Mouse (Mus musculus) heart, embryonic 11.5 days (tissue): ENCODE results near the gene Map3k7cl. TPM values are rescaled to one million over a fixed set of nuclear protein-coding genes. Genes with fewer than 3 reads are reported as not detected.

ENCODE experiments used
- ATAC-seq: fragments of 200-750 bp; cut with Nextera tagmentation; replicated peaks from 2 replicates; pipeline ENCODE4 v1.8.0; 2017; ENCODE audit warnings: moderate library complexity; ENCODE audit not compliant: insufficient number of reproducible peaks, low FRiP score, low TSS enrichment
- H3K27ac ChIP-seq: fragments of 300-500 bp; sonication (generic); 2 replicates; pipeline ENCODE4 v1.5.1; 2014; ENCODE audit warnings: mild to moderate bottlenecking, low read depth, low read length
- H3K27me3 ChIP-seq: fragments of 300-500 bp; sonication (generic); 2 replicates; pipeline ENCODE4 v1.6.1; 2014; ENCODE audit warnings: mild to moderate bottlenecking, low read length, mixed read lengths; ENCODE audit not compliant: control insufficient read depth, insufficient read depth
- H3K36me3 ChIP-seq: fragments of 300-500 bp; sonication (generic); 2 replicates; pipeline ENCODE4 v1.6.1; 2014; ENCODE audit warnings: mild to moderate bottlenecking, low read length, moderate library complexity, mixed read lengths; ENCODE audit not compliant: control insufficient read depth, insufficient read depth
- H3K4me1 ChIP-seq: fragments of 300-500 bp; sonication (generic); 2 replicates; pipeline ENCODE4 v1.6.1; 2014; ENCODE audit warnings: low read length; ENCODE audit not compliant: control insufficient read depth, insufficient read depth
- H3K4me2 ChIP-seq: fragments of 300-500 bp; sonication (generic); 2 replicates; pipeline ENCODE4 v1.6.1; 2014; ENCODE audit warnings: mild to moderate bottlenecking, moderate library complexity
- H3K4me3 ChIP-seq: fragments of 300-500 bp; sonication (generic); 2 replicates; pipeline ENCODE4 v1.5.1; 2014; ENCODE audit warnings: low read depth, low read length
- H3K9ac ChIP-seq: fragments of 300-500 bp; sonication (generic); 2 replicates; pipeline ENCODE4 v1.6.1; 2014; ENCODE audit warnings: mild to moderate bottlenecking, low read depth, low read length, moderate library complexity
- H3K9me3 ChIP-seq: fragments of 300-500 bp; sonication (generic); replicated peaks from 2 replicates; pipeline ENCODE4 v1.6.1; 2016; ENCODE audit warnings: low read length; ENCODE audit not compliant: control insufficient read depth
- WGBS: fragments of 180-500 bp; shearing (Covaris S2); extraction: QIAGEN DNeasy Blood & Tissue Kit; methylation state at CpG from one replicate; pipeline ENCODE4 v1.1.7; 2014; ENCODE audit not compliant: insufficient replicate concordance; 5-methylcytosine and 5-hydroxymethylcytosine counted together
- polyA plus RNA-seq: library from polyadenylated mRNA; unstranded; fragments of >200 nt; fragmentation: Nextera tagmentation; extraction: Ambion mirVana; gene quantifications from 2 replicates; pipeline ENCODE4 v1.2.1, GENCODE M21; 2014

Gene Map3k7cl
- polyA plus RNA-seq, 1 experiment from 2014 or later, result not detected

- no peak overlapping the region for H3K4me3 ChIP-seq
- H3K27ac ChIP-seq, result no peak overlapping the region
- no peak for ATAC-seq
- no peak overlapping the region for H3K9ac ChIP-seq
- H3K4me1 ChIP-seq, result no peaks in the 10 kb centered on the region
- WGBS, result 72% methylated on average over 10 of the region's 10 CpGs
- H3K27me3 ChIP-seq, result no peaks in the 10 kb centered on the region
- H3K36me3 ChIP-seq, result no peaks in the 10 kb centered on the region
- H3K4me2 ChIP-seq, result no peak overlapping the region
- no peaks in the 10 kb centered on the region for H3K9me3 ChIP-seq
Observed at GRCm38 (mm10) chr16:87575600-87575999, 22.5 kb downstream of the Map3k7cl start.

GRCm38 (mm10) chr16:87578881-87579280, 25.8 kb downstream of the Map3k7cl start:
- no peaks in the 10 kb centered on the region for H3K36me3 ChIP-seq
- no peak for ATAC-seq
- H3K4me1 ChIP-seq, result no peaks in the 10 kb centered on the region
- H3K27ac ChIP-seq, result no peak overlapping the region
- no peaks in the 10 kb centered on the region for H3K27me3 ChIP-seq
- 77% methylated on average over 7 of the region's 7 CpGs for WGBS
- H3K4me2 ChIP-seq, result no peak overlapping the region
- no peak overlapping the region for H3K9ac ChIP-seq
- no peak overlapping the region for H3K4me3 ChIP-seq
- no peaks in the 10 kb centered on the region for H3K9me3 ChIP-seq

DNA sequence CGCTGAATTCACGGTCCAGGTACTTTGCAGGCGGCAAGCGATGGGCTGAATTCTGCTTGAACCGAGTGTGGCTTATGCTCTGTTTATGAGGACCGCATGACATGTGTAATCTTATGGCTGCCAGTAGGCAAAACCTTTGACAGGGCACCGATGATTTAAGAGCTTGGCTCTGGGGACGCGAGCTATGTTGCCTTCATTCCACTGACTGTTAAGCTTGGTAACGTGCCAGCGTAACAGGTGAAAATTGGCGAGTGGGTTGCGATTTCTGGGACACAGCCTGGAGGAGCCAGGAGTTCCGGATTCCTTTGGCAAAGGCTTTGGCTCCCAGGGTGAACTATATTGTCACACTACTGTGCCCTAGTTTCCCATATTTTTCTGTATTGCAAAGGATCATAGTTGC, 26.3 kb downstream of the Map3k7cl start:
- Histone ChIP-seq H3K36me3 (no peaks in the 10 kb centered on the region), H3K4me3 (no peak overlapping the region), H3K27me3 (no peaks in the 10 kb centered on the region), H3K4me1 (no peaks in the 10 kb centered on the region), H3K9me3 (no peaks in the 10 kb centered on the region), H3K4me2 (no peak overlapping the region), H3K9ac (no peak overlapping the region), H3K27ac (no peak overlapping the region)
- no peak for ATAC-seq
- WGBS, result 90% methylated on average over 14 of the region's 14 CpGs

DNA sequence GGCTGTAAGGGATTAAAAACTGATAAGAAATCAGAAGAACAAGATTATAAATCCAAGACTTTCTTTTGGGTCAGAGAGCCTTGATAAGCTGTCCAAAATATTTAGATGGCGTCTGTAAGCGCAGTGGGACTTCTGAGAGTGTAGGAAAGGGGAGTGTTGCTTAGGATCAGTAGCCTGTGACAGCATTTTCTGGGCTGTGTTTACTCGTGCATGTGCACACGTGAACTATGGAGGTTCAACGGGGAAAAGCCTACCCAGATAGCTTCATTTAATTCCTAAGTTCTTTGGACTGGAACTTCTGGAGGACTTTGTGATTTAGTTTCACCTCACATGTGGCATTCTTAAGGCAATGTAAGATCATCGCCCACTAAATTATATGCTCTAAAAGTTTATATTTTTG, 29.6 kb downstream of the Map3k7cl start:
- Histone ChIP-seq H3K27me3 (no peaks in the 10 kb centered on the region), H3K4me1 (no peaks in the 10 kb centered on the region), H3K9ac (no peak overlapping the region), H3K27ac (no peak overlapping the region), H3K4me2 (no peak overlapping the region), H3K9me3 (no peaks in the 10 kb centered on the region), H3K36me3 (no peaks in the 10 kb centered on the region), H3K4me3 (no peak overlapping the region)
- ATAC-seq, result no peak
- 84% methylated on average over 6 of the region's 6 CpGs for WGBS

DNA sequence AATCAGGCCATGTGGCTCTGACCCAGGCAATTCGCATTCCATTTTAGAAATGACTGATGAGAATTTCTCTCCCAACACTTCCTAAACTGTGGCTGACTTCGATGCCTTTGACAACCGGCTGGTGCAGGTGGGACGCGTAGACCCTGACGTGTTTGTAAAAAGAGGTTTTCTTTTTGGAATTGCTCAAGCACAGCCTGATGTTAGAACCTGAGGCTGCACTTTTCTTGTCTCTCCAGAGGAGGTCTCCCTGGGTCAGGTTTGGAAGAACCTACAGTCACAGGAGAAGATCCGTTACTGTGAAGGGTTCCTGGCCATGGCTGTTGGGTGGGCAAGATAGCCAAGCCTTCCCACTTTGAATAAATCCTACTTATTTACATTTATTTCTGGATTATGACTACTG, 31.5 kb downstream of the Map3k7cl start:
- no peak overlapping the region for H3K27ac ChIP-seq
- no peaks in the 10 kb centered on the region for H3K9me3 ChIP-seq
- H3K36me3 ChIP-seq, result no peaks in the 10 kb centered on the region
- H3K27me3 ChIP-seq, result no peaks in the 10 kb centered on the region
- no peaks in the 10 kb centered on the region for H3K4me1 ChIP-seq
- WGBS, result 67% methylated on average over 7 of the region's 7 CpGs
- no peak overlapping the region for H3K4me3 ChIP-seq
- ATAC-seq, result no peak
- no peak overlapping the region for H3K4me2 ChIP-seq
- H3K9ac ChIP-seq, result no peak overlapping the region

DNA sequence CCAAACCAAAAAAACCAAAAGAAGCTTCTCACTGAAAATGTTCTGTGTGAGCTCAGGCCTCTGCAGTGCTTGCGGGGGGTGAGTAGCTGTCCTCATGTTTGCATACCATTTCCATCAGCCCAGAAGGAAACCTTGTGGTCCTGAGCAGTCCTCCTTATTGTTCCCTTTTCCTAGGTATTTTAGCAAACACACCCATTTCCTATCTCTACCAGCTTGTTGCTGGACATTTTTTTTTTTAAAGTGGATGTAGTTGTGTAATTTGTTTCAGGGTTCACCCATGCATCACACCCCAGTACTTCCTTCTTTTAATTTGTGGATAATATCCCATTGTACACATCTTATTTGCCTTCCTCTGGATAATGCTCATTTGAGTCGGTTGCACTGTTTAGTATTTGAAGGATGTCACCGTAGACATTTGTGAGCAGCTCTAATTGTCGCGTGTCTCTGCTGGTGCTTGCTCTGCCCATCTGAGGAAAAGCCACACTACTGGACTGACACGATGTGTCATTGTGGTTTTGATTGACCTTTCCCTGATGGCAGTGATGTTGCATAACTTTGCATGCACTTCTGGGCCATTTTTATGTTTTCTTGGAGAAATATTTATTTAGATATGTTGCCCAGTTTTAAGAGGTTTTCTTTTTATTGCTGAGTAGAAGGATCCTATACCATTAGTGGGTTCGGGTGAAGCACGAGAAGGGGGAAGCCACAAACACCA, 32.6 kb downstream of the Map3k7cl start:
- no peaks in the 10 kb centered on the region for H3K9me3 ChIP-seq
- no peaks in the 10 kb centered on the region for H3K36me3 ChIP-seq
- no peaks in the 10 kb centered on the region for H3K27me3 ChIP-seq
- no peak overlapping the region for H3K4me2 ChIP-seq
- no peak overlapping the region for H3K27ac ChIP-seq
- H3K4me1 ChIP-seq, result no peaks in the 10 kb centered on the region
- no peak overlapping the region for H3K4me3 ChIP-seq
- WGBS, result 84% methylated on average over 8 of the region's 8 CpGs
- no peak overlapping the region for H3K9ac ChIP-seq
- ATAC-seq, result no peak

DNA sequence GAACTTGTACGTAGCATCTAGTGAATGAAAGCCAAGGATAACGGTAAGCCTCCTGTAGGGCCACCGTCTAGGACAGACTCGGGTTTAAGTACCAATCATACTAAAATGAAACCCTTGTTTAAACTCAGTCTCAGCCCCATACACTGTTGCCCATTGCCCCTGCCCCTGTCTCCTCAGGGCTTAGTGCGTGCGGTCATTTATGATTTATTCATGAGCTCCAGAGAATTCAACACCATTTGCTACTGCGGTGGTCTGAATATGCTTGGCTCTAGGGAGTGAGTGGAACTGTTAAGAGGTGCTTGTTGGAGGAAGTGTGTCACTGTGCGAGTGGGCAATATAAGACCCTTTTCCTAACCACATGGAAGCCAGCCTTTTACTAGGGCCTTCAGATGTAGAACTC, 34.7 kb downstream of the Map3k7cl start:
- Histone ChIP-seq H3K4me3 (no peak overlapping the region), H3K27me3 (no peaks in the 10 kb centered on the region), H3K36me3 (no peaks in the 10 kb centered on the region), H3K4me1 (no peaks in the 10 kb centered on the region), H3K9ac (no peak overlapping the region), H3K27ac (no peak overlapping the region), H3K4me2 (no peak overlapping the region), H3K9me3 (no peaks in the 10 kb centered on the region)
- no peak for ATAC-seq
- WGBS, result 79% methylated on average over 8 of the region's 8 CpGs

GRCm38 (mm10) chr16:87594145-87594544, 41.0 kb downstream of the Map3k7cl start:
- H3K4me3 ChIP-seq, result no peak overlapping the region
- no peaks in the 10 kb centered on the region for H3K4me1 ChIP-seq
- H3K36me3 ChIP-seq, result no peaks in the 10 kb centered on the region
- 65% methylated on average over 10 of the region's 10 CpGs for WGBS
- no peak overlapping the region for H3K27ac ChIP-seq
- H3K9ac ChIP-seq, result no peak overlapping the region
- no peaks in the 10 kb centered on the region for H3K27me3 ChIP-seq
- peaks cover 4% of the 10 kb centered on the region; the same call in 1 of the 2 replicates for H3K9me3 ChIP-seq
- no peak for ATAC-seq
- no peak overlapping the region for H3K4me2 ChIP-seq

- 75% methylated on average over 12 of the region's 12 CpGs for WGBS
- H3K9ac ChIP-seq, result no peak overlapping the region
- no peaks in the 10 kb centered on the region for H3K4me1 ChIP-seq
- ATAC-seq, result no peak
- H3K4me2 ChIP-seq, result no peak overlapping the region
- H3K9me3 ChIP-seq, result peaks cover 4% of the 10 kb centered on the region; the same call in 1 of the 2 replicates
- H3K27ac ChIP-seq, result no peak overlapping the region
- H3K4me3 ChIP-seq, result no peak overlapping the region
- no peaks in the 10 kb centered on the region for H3K27me3 ChIP-seq
- H3K36me3 ChIP-seq, result no peaks in the 10 kb centered on the region
Observed at GRCm38 (mm10) chr16:87595149-87595548, 42.0 kb downstream of the Map3k7cl start.
